Mouse (Mus musculus) intestine, embryonic 14.5 days (tissue): Measurements from ENCODE around the gene Gal3st4. TPM values are rescaled to one million over a fixed set of nuclear protein-coding genes. Genes with fewer than 3 reads are reported as not detected.
"Not testable (repeated sequence)": the region's sequence is repeated elsewhere in the genome, so short reads cannot be mapped to it uniquely, and the experiment has no call there.

Experiments
- ATAC-seq: fragments of 200-750 bp; cut with Nextera tagmentation; replicated peaks from 2 replicates; pipeline ENCODE4 v1.8.0; 2017; ENCODE audit warnings: low read depth, moderate number of reproducible peaks, moderate TSS enrichment, moderate library complexity; ENCODE audit not compliant: low FRiP score, low TSS enrichment
- DNase-seq: peaks from one replicate; pipeline ENCODE4 v3.0.0-alpha.2; 2018; ENCODE audit warnings: low spot score
- H3K27ac ChIP-seq: fragments of 300-500 bp; sonication (generic); 2 replicates; pipeline ENCODE4 v1.5.1; 2014; ENCODE audit warnings: low read depth, mild to moderate bottlenecking, control low read depth
- H3K27me3 ChIP-seq: fragments of 300-500 bp; sonication (generic); replicated peaks from 2 replicates; pipeline ENCODE4 v1.6.1; 2014; ENCODE audit warnings: low read length, control low read depth; ENCODE audit not compliant: control insufficient read depth, insufficient read depth
- H3K36me3 ChIP-seq: fragments of 300-500 bp; sonication (generic); 2 replicates; pipeline ENCODE4 v1.6.1; 2014; ENCODE audit warnings: low read length, control low read depth; ENCODE audit not compliant: control insufficient read depth, insufficient read depth
- H3K4me1 ChIP-seq: fragments of 300-500 bp; sonication (generic); replicated peaks from 2 replicates; pipeline ENCODE4 v1.6.1; 2014; ENCODE audit warnings: low read length, control low read depth, mixed read lengths; ENCODE audit not compliant: control insufficient read depth, insufficient read depth
- H3K4me2 ChIP-seq: fragments of 300-500 bp; sonication (generic); 2 replicates; pipeline ENCODE4 v1.6.1; 2014; ENCODE audit warnings: low read length
- H3K4me3 ChIP-seq: fragments of 300-500 bp; sonication (generic); 2 replicates; pipeline ENCODE4 v1.5.1; 2014; ENCODE audit warnings: low read depth, low read length, control low read depth, mixed read lengths
- H3K9ac ChIP-seq: fragments of 300-500 bp; sonication (generic); 2 replicates; pipeline ENCODE4 v1.6.1; 2014; ENCODE audit warnings: mild to moderate bottlenecking, low read length
- H3K9me3 ChIP-seq: fragments of 300-500 bp; sonication (generic); 2 replicates; pipeline ENCODE4 v1.6.1; 2016; ENCODE audit warnings: low read length, control low read depth; ENCODE audit not compliant: control insufficient read depth
- WGBS: fragments of 180-500 bp; shearing (Covaris S2); extraction: QIAGEN DNeasy Blood & Tissue Kit; methylation state at CpG from one replicate; pipeline ENCODE4 v1.1.7; 2014; 5-methylcytosine and 5-hydroxymethylcytosine counted together
- polyA plus RNA-seq: library from polyadenylated mRNA; unstranded; fragments of >200 nt; fragmentation: Nextera tagmentation; extraction: Ambion mirVana; gene quantifications from 2 replicates; pipeline ENCODE4 v1.2.1, GENCODE M21; 2014

The Gal3st4 gene
- polyA plus RNA-seq, 1 experiment from 2014 or later, result 1.5 TPM

DNA sequence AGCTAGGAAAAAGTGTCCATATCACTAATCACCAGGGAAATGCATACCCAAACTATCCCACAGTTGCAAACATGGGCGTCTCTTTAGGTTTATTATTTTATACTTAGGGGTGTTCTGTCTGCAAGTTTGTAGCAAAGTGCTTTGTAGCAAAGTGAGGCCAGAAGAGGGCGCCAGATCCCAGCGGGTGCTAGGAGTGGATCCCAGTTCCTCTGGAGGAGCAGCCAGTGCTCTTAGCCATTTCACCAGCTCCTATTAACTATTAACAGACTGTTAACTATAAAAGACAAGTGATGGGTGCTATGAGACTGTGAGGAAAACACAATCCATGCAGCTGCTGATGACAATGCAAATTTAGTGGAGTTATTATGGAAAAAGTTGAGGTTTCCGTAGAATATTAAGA is 50.5 kb downstream of the Gal3st4 start:
- Histone ChIP-seq H3K27ac (no peak overlapping the region), H3K4me2 (no peak overlapping the region), H3K36me3 (no peaks in the 10 kb centered on the region), H3K9ac (no peak overlapping the region), H3K4me3 (no peak overlapping the region), H3K27me3 (no peaks in the 10 kb centered on the region), H3K4me1 (no peaks in the 10 kb centered on the region), H3K9me3 (no peaks in the 10 kb centered on the region)
- WGBS, result 28% methylated on average over 4 of the region's 4 CpGs
- ATAC-seq (no peak), DNase-seq (peak; percentile 90)

DNA sequence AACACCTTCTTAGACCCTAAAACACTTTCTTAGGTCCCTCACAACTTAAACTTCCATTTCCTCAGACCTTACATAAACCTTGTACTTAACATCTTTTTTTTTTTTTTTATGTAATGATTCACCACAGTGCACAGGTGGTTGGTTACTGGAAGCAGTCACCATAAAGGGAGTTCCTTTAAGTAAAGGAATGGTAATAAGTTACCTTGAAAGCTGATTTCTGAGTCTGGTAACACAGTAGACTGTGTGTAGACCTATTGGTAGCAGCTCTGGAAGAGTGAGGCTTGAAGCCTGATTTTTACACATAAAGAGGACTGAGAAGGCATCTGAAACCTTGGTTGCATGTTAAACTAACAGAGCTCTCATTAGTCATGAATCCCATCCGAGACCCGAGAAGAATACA is 52.8 kb downstream of the Gal3st4 start:
- H3K4me2 ChIP-seq, result no peak overlapping the region
- H3K9me3 ChIP-seq, result peaks cover 2% of the 10 kb centered on the region; the same call in 1 of the 2 replicates
- H3K9ac ChIP-seq, result no peak overlapping the region
- H3K36me3 ChIP-seq, result no peaks in the 10 kb centered on the region
- ATAC-seq, result no peak
- H3K27ac ChIP-seq, result no peak overlapping the region
- DNase-seq, result no peak
- no peaks in the 10 kb centered on the region for H3K27me3 ChIP-seq
- 52% methylated on average over 2 of the region's 2 CpGs for WGBS
- H3K4me1 ChIP-seq, result no peaks in the 10 kb centered on the region
- H3K4me3 ChIP-seq, result no peak overlapping the region

DNA sequence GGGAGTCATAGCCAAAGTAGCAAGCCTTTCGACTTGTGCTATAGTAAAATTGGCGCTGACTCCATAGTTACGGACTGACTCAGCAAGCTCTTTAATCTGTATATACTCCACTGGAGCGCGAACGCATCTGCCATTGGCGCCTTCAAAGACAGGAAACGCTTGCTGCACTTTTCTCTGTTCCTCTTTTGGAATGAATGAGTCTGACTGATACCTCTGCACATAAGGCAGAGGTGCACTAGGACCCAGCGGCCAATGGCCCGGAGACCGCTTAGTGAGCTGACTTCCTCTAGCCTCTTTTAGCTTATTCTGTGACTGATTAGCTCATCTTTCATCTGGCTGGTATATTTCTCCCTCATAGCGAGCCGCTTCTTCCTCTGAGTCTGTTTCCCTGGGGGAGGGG is 56.0 kb downstream of the Gal3st4 start:
- not testable (repeated sequence) for ATAC-seq, H3K36me3 ChIP-seq, H3K9ac ChIP-seq, H3K4me1 ChIP-seq, H3K9me3 ChIP-seq, H3K4me3 ChIP-seq, H3K27ac ChIP-seq, DNase-seq, H3K27me3 ChIP-seq, H3K4me2 ChIP-seq
- WGBS, result 92% methylated on average over 13 of the region's 13 CpGs

Other genes starting within 250 kb of the Gal3st4 start
- gene Smok3c, start 219.6 kb downstream of the Gal3st4 start, polyA plus RNA-seq, result not detected in 2 replicates
- gene Zkscan1, start 187.8 kb downstream of the Gal3st4 start, polyA plus RNA-seq, result 24.5 and 26.3 TPM in 2 replicates
- 53.6 and 66.2 TPM in 2 replicates for gene Zscan21, start 155.9 kb downstream of the Gal3st4 start, polyA plus RNA-seq
- gene Zfp113, start 117.1 kb downstream of the Gal3st4 start, polyA plus RNA-seq, result 14.5 and 15.1 TPM in 2 replicates
- gene Cops6, start 111.8 kb downstream of the Gal3st4 start, polyA plus RNA-seq, result 250 and 257 TPM in 2 replicates
- 19.1 and 21.7 TPM in 2 replicates for gene Ap4m1, start 100.8 kb downstream of the Gal3st4 start, polyA plus RNA-seq
- gene Mcm7, start 100.4 kb downstream of the Gal3st4 start, polyA plus RNA-seq, result 182 and 207 TPM in 2 replicates
- 82.6 and 90.3 TPM in 2 replicates for gene Taf6, start 85.4 kb downstream of the Gal3st4 start, polyA plus RNA-seq
- 44.4 and 49.0 TPM in 2 replicates for gene Cnpy4, start 85.4 kb downstream of the Gal3st4 start, polyA plus RNA-seq
- gene Mblac1, start 78.5 kb downstream of the Gal3st4 start, polyA plus RNA-seq, result 8.4 and 9.7 TPM in 2 replicates
- gene Nxpe5, start 46.9 kb downstream of the Gal3st4 start, polyA plus RNA-seq, result 0.04 TPM in 1 of 2 replicates, not detected in the other
- gene Lamtor4, start 17.4 kb downstream of the Gal3st4 start, polyA plus RNA-seq, result 68.5 and 71.4 TPM in 2 replicates
- gene BC037034, start 8.8 kb downstream of the Gal3st4 start, polyA plus RNA-seq, result 4.4 and 7.5 TPM in 2 replicates
- gene Gm43720, start 7.1 kb upstream of the Gal3st4 start, polyA plus RNA-seq, result 0.12 and 0.17 TPM in 2 replicates
- gene Gpc2, start 7.2 kb upstream of the Gal3st4 start, polyA plus RNA-seq, result 3.4 and 4.9 TPM in 2 replicates
- 3.0 and 4.6 TPM in 2 replicates for gene Stag3, start 7.4 kb upstream of the Gal3st4 start, polyA plus RNA-seq
- gene Pvrig, start 69.1 kb upstream of the Gal3st4 start, polyA plus RNA-seq, result 0.16 and 0.55 TPM in 2 replicates
- gene Zfp157, start 168.6 kb upstream of the Gal3st4 start, polyA plus RNA-seq, result 33.7 and 39.0 TPM in 2 replicates